Mouse (Mus musculus): ENCODE measurements around the gene Spata33.
"Not testable (repeated sequence)": the region's sequence is repeated elsewhere in the genome, so short reads cannot be mapped to it uniquely, and the experiment has no call there.

Spata33 gene

DNA sequence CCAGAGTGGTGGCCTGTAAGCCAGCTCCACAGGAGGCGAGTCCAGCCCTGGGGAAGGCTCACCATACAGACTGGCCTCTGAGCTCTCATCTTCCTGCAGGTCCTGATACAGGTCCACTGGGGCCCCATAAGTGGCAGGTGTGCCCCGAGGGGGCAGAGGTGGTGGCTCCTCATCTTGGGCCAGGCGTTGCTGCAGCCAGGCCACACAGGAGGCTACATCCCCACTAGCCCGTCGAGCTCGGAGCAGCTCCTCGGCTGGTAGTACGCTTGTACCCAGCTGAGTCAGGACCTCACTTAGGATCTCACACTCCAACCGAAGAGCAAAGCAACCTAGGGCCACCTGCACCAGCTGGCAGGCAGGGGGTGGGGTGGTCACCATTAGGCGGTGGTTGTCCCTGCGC, 21.1 kb downstream of the Spata33 start:
- no peak for DNase-seq

DNA sequence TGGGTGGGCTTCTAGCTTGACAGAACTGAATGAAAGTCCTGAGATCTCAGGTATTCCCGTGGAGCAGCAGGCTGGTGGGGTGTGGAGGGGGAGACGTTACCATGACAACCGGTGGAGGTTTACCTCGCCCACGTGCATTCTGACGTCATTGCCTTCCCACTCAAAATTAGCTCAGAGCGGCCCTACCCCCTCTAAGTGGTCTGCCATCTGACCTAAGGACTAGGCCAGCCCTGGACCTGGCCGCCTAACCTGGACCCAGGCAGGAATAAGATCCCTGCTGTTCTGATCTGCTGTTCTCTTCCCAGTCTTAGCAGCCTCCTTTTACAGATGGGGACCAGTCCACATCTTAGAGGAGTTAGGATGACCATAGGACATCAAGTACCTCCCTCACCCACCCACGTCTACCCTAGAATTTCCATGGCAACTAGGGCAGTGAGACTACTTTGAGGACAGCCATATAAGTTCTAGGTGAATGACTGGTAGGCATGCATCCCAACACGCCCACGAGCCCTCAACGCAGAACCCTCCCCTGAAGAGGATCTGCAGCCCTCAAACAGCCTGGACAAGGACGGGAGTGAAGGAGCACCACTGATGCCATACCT, 22.4 kb downstream of the Spata33 start:
- no peak for DNase-seq

DNA sequence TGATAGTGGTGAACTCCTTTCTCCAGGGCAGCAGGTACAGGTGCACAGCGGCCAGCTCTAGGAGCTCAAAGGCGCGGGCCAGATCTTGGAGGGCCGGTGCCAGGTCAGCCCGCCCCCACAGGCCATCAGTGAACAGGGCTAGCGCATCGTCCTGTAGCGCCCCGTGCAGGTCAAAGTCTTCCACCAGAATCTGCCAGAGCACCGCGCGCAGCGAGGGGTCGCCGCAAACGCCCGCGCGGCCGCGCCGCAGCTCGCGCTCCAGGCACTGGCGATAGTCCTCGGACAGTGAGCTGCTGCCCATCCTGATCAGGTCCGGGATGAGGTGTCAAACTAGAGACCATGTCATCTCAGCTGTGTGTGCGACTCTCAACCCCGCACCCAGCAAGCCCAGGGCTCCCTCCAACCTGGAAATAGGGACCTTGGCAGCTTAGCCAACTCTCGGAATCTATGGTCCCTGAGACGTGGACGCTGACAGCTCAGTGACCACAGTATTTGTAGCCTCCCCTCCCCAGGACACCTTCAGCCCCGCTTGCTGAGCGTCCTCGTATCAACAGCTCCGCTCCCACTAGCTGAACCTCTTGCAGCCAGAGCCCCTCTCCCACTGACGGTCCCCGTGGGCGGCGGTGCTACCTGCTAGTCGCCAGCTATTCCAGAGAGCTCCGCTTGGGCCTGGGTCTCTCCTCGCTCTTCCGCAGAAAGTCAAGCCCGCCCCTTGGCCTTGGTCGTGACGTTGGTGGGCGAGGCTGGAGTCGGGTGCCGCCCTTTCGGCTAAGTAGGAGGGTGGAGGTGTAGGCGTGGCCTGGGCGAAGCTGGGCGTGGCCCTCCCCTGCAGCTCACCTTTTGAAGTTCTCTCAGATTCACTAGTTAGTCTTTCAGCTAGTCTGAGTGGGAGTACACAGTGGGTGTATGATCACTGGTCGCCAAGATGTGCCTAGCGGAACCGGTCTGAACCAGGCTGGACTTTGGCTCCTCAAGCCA, 23.2 kb downstream of the Spata33 start, which contains the start of gene Spata2l:
Gene Spata2l (minus strand): TSS at position 714 of the 978 bp plus-strand sequence.
- DNase-seq: peak; percentile 87

DNA sequence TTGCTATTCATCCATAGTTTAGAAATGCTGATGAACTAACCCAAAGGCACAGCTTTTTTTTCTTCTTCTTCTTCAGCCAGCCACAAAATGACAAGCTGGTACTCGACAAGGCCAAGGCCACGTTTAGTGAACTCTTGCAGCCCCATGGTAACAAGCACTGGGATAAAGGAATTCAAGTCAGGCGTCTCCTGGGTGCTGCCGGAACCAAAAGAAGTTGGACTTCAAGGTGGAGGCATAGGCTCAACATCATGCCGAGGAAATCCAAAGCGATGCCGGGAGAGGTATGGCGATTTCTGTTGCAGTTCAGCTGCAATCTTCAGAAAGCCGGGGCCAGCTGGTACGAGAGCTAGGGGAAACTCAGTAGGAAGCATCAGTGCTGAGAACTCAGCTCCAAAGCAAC, 26.8 kb downstream of the Spata33 start:
- DNase-seq: no peak

DNA sequence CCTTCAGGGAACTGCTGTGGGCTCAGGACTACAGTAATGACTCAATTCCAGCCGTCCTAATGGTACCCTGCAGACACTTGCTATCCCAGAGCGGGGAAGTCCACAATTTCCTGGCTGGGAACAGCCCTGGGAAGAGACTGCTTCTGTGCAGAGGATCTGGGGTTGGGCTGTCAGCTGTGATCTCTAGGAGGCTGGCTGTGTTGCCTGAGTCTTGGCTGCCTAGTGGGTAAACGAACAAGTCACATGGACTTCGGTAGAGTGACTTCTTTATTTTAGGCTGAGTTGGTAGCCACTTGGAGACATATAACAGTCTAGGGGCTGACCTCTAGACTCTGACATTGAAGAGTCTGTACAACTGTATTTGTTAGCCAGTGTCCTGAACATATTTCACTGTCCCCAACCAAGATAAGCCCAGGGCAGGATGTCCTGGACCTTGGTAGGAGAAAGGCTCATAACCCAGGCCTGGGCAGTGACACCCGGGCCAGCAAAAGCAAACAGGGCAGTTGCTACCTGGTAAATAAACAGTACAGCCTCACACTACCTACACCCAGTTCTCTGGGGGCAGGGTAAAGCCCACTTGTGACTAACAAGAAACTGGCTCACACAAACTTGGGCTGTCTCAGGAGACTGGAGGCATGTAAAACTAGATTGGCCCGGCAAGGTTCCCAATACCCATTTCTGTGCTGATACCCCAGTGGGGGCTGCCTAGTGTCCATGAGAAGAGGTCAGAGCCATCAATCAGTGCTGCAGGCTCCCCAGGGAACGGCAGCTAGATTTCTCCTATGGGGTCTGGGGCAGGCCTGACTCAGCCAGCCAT, 29.7 kb downstream of the Spata33 start:
- DNase-seq: no peak

DNA sequence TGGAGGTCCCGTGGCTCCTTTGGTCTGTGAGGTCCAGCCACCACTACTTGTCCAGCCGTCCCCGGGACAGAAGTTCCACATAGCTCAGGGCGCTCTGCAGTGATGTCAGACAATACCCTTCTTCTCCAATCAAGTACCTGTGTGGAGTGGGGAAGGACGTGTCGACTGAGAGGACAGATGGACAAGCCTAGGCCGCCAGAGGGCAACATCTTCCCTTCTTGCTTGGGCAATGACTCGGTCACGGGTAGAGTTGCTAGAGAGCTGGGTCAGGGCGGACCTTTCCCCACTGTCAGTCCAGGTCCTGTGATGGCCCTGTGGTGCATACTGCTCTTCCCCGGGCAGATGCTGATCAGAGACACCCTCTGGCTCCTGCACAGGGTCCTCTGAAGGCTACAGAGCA, 30.4 kb downstream of the Spata33 start:
- DNase-seq: no peak

DNA sequence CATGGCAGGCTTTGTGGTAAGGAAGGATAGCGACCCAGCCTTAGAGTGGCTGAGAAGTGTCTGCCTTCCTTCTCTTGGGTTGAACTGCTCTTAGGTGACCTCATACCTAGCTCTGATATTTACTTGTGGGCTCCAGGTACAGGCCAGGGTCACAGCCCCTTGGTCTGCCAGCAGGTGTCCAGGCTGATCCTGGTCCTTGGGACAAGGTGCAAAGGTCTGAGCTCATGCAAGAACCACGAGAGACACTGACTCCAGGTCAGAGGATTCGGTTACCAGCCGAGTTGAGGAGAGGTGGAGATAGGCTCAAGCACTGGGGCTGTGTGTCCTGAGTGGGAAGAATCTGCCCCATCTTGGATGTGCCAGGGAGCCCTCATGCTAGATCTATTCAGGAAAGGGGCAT, 31.8 kb downstream of the Spata33 start:
- no peak for DNase-seq

DNA sequence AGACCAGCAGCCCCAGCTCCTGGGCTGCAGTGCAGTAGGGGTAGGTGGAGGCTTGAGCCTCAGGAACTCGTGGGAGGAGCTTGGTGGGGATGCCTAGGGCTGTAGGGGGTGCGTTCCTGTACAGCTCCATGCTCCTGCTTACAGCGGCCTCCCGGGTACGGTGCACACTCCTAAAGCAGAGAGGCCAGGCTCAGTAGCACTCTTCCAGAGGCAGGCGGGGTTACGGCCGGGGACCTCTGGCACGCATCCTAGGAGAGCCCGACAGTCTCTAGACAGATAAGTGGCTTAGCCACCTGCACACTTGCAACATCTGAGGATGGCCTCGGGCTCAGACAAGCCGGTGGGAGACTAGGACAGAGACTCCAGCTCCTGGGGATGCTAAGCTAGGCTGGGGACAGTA, 32.9 kb downstream of the Spata33 start:
- no peak for DNase-seq

DNA sequence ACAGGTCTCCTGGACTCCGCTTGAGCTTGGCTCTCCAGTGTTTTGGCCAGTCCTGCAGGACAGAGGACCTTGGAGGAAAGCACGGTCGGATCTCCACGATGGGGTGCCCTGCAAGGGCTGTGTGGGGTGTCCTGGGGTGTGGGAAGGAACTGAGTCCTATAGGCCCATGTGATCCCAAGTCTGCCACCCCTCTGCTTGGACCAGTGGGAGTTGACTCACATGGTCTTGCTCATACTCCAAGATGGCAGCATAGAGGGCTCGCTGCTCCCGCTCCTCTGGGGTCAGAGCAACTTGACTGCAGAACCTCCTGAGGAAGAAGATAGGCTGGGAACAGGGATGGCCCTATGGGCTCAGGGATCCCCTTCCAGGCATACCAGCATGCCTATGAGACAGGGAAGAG, 35.1 kb downstream of the Spata33 start:
- no peak for DNase-seq

DNA sequence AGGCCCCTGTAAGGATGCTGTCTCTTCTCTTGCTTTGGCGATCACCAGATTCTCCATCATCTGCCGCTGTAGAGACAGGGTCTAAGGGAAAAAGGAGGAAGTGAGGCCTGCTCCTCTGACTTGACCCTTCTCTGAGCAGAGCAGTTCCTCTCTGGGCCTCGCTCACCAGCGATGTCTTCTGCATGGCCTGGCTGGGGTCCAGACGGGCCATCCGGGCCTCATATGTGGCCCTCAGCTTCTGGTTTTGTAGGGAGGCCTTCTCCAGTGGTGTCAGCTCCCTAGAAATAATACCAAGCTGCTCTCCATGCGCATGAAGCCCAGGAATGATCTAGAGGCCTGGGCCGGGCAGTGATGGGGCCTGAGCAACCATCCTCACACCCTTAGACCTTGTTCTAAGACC, 36.0 kb downstream of the Spata33 start:
- no peak for DNase-seq

DNA sequence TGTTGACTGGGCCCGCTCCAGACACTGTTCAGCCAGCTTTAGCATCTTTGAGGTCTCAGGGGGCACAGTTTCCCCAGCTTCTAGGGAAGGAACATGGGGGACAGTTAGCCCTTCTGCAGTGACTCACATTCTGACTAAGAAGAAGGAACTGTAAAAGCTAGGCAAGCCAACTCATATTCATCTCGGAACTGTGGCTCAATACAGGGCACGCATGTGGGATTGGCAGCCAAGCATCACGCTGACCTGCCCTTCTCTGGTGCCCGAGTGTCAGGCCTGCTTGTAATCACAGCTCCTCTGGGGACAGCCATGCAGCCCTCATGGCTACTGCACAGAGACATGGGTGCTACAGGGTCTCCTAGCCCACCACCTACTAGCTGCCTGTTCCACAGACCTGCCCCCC, 38.3 kb downstream of the Spata33 start:
- no peak for DNase-seq

DNA sequence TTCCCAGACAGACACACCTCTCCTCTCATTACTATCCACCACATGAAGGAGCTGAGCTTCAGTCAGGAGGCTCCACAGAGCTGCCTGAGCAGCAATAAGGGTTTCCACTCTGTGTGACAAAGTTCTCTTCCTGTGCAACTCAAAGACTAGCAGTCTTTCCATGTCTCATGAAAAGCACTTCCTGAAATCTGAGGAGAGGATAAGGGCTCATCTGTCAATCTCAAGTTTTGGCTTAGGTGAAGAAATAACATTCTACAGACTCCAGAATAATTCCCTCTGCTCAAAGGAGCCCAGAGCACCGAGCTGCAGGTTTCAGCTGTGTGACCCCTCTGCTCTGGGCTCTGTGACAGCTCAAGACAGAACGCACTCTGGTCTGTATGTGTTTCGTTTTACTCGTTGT, 40.3 kb downstream of the Spata33 start:
- no peak for DNase-seq

DNA sequence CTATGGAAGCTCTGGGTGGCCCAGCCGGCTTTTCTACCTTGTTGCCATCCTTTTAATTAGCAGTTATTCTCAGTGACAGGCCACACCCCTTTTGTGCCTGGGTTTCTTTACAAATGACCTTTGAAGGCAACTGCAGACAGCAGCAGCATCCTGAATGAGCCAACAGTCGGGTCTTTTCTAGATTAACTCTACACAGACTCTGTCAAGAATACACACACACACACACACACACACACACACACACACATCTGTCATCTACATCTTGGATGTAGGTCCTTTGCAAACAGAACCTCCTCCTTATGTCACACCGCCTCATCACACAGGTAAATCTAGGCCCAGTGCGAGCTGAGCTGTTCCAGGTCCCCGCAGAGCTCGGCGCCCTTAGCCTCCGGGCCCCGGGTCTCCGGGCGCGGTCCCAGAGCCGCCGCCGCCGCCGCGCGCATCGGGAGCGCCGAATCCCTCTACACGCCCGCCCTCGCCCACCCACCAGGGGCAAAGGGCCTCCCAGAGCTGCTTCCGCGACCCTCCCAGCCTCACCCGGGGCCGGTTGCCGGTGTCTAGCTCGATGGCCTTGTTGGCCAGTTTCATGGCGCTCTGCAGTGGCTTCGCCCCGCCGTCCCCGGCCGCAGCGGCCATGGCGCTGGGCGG, 40.9 kb downstream of the Spata33 start:
- DNase-seq: no peak

DNA sequence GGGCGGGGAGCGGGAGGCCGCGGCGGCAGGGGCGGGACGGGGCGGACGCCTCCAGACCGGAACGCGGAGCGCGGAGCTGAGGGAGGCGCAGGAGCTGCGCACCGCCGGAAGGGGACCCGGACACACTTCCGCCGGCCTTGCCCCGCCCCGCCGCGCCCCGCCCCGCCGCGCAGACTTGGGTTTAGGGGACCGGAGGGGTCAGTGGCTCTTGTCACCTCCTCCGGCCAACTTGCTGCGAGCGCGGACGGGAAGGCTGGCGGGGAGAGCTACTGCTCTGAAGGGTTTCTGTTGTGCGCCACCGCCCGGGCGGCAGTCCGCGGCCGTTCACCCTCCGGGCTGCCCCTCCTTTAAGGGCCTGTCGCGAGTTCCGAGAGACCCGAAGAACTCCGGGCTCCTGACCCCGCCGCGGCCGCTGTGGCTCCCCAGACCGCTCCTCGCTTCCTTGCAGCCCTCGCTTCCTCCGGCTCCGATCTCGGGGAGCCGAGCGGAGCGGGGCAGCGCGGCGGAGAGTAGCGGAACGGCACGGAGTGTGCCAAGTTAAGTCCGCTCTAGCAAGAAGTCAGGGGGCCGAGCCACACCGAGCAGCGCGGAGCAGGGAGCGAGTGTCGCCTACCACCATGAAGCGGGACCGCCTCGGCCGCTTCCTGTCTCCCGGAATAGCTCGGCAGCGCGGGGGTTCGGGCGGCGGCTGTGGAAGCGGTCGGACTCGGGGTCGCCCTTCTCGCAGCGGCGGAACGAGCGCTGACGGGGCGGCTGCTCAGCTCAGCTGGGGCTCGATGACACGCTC, 41.7 kb downstream of the Spata33 start, which contains the start of the genes Zfp276 and Vps9d1:
Gene Zfp276 (plus strand): TSS at position 97 of the 787 bp plus-strand sequence.
Gene Vps9d1 (minus strand): TSS at position 250 of the 787 bp plus-strand sequence.
- peak; percentile 89 for DNase-seq

DNA sequence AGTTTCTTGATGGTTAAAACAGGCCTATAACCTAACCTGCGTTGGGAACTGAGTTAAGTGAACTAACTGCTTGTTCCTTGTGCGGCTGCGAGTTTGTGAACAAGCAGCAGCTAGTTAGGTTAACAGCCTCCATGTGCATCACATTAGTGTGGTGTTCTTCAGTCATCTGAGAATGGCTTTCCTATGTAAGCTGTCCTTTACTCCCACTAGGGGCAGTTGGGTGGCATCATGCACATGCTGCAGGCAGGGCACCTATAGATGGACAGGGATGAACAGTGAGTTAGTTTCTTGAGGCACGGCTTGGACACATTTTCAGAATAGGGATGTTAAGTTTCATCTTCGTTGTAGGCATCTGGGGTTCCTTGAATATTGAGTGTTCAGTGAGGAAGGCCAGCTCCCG, 42.5 kb downstream of the Spata33 start:
- DNase-seq: no peak

DNA sequence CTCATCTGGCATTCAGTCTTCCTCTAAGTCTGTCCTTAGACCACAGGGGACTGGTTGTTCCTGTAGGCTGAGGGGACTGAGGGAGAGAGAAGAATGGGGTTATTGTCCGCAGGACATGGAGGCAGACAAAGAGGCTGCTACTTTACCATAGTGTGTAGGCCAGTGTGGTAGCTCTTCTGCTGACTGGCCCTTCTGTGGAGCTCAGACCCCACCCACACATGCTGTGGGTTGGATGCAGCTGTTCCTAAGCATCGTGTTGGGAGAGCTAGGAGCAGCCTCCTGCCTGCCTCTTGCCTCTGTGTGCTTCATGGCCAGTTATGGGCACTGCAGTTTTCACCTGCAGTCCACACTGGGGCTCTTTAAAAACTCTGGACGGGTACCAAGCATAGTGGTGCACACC, 44.5 kb downstream of the Spata33 start:
- no peak for DNase-seq

DNA sequence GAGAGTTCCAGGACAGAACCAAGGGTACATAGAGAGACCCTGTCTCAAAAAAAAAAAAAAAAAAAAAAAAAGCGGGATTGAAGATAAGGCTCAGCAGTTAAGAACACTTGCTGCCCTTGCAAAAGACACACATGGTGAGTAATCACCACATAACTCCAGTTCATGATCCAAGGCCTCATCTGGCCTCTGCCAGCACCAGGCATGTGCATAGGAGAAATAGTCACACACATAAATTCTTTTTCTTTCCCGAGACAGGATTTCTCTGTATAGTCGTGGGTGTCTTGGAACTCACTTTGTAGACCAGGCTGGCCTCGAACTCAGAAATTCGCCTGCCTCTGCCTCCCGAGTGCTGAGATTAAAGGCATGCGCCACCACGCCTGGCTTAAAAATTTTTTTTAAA, 45.0 kb downstream of the Spata33 start:
- not testable (repeated sequence) for DNase-seq

DNA sequence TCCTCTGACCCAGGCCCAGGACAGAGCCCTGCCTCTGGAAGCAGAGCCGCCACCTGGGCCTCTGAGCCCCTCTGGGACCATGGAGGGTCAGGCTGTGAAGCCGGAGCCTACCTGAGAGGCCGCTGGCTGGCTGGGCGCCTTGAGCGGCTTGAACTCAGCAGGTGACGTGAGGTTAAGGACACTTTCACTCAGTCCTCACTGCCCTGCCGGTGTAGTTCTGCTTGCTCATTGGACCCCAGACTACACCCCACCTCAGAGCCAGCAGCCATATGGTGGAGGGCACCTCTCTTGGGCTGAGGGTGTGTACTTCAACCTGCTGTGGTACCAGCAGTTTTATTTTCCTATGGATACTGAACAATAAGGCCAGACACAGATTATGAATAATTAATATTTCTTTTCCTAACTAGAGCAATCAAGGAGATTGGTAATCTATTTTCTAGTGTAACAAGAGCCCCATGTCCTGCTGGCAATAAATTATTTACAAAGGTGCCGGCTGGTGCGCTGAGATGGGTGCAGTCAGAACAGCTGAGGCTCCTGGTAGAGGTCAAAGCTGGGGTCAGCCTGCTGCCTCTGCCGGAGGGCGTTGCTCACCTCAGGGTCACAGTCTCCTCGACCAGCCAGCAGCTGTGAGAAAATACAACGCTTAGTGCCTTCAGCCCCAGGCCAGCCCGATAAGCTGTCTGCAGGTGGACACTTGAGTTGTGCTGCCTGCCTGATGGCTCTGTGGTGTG, 55.5 kb downstream of the Spata33 start:
- no peak for DNase-seq

DNA sequence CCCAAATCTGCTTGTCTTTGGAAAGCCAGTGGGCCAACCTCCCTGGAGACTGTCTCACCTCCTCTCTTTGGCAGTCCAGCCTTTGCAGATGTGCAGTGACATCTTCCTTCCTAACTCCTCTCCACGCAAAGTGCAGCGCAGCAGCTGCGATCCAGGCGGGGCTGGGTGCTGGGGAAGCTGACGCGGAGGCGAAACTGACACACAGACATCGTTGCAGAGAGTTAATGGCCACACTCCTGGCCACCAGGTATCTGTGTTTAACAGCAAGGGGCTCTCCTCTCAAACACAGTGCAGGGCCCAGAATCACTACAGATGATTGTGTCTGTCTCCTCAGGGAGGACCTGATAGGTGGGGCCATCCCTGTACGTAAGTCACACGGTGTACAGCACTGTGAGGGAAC, 58.5 kb downstream of the Spata33 start:
- DNase-seq: no peak
